Mouse (Mus musculus) layer of hippocampus, postnatal 36 days (tissue): ENCODE results near the gene Ramp2. TPM values are rescaled to one million over a fixed set of nuclear protein-coding genes. Genes with fewer than 3 reads are reported as not detected.

Source experiments
- DNase-seq, 2 experiments: peaks; one replicate each; pipeline ENCODE4 v3.0.0; 2022
- total RNA-seq, 2 experiments: library from RNA; stranded (reverse); gene quantifications; 2 replicates each; pipeline ENCODE4 v1.2.3; 2021

The Ramp2 gene
- total RNA-seq, 2 experiments from 2014 or later, result 63.7 to 68.0 TPM

DNA sequence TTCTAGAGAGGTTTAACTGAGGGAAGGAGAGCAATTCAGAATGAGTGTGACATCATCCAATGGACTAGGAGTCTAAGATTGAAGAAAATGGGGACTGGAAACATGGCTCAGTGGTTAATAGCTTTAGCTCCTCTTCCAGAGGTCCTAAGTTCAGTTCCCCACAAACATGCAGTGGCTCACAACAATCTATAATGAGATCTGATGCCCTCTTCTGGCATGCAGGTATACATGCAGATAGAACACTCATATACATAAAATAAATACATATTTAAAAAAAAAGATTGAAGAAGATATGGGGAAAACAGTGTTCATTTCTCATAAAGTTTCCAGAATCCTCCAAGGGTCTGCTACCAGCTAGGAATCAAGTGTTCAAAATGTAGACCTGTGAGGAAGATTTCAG, 10.4 kb upstream of the Ramp2 start:
- DNase-seq, result no peak

DNA sequence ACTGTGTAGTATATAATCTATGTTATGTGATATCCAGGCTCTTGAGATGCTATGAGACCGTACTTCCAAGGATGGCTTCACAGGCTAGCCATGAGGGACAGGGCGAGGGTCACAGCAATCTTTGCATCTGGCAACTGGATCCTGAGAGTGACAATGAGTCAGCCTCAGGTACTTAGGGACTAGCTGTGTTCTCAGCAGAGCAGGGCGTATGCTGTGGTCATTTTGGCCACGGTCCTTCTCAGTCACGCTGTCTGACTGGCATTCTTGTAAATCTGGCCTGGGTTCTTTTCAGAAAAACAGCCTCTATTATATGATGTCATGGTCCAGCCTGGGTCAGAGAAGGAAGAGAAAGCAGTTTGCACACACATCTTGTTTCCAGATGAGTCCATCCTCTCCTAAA, 9.0 kb upstream of the Ramp2 start:
- no peak for DNase-seq

DNA sequence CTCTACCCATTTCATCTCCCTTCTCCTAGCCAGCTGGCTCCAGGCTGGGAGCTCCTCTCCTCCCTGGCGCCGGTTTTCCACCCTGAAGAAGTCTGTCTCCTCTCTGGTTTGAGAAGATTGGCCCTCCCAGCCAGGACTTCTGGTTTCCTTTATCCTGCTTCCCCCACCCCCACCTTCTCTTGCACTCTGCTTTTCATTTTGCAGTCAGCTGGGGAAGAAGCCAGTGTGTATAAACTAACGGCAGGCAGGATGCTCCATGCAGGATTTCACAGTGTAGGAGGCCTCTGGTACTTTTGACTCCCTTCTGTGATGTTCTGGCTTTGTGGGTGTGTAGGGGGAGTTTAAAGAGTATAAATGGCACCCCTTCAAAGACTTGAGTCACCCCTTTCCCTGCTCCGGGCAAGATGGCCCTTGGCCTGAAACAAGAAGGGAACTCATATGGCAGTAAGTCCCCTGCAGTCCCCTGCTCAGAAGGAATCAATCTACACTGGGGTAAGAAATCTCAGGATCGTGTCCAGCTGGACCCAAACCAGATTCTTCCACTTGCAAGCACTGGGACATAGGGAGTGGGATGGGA, 7.7 kb upstream of the Ramp2 start:
- DNase-seq, result peak; percentile 33 to 55

DNA sequence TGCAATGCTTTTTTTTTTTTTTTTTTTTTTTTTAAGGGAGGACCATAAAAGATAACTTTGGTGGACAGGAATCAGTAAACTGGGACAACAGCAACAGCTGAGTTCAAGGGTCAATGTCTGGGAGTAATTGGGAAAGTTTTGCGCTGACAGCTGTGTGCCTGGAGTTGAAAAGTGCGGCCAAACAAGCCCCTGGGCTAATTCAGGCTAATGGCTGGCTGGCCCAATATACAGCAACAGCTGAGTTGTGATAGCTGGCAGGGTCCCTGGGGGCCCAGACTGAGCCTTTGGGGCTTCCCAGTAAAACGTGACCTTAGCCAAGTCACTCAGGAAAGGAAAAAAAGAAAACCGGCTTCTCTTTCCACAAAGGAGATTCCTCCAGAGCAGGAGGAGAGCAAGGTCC, 757 bp upstream of the Ramp2 start:
- DNase-seq, result no peak

DNA sequence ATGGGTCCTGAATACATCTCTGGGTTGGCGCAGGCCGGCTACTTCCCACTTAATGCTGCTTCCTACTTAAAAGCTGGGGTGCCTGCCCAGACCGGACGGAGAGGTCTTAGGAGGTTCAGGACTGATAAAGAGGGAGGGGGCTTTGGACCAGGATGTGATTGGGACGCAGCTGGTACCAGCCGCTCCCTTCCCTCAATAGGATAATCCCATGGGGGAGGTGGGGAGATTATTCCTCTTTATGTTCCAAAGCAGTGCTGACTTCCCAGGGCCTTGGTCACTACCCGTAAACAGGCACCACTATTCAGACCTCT, 829 bp downstream of the Ramp2 start:
- no peak for DNase-seq

DNA sequence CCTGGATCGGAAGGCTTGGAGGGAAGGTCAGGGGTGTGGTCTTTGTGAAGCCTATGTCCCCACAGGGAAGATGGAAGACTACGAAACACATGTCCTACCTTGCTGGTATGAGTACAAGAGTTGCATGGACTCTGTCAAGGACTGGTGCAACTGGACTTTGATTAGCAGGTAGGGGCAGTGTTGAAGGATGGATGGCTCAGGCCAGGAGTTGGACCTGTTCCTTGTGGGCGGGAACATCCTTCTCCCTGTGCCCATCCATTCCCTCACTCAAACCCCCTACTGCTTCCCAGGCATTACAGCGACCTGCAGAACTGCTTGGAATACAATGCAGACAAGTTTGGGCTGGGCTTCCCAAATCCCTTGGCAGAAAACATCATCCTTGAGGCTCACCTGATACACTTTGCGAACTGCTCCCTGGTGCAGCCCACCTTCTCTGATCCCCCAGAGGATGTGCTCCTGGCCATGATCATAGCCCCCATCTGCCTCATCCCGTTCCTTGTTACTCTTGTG, 1.7 kb downstream of the Ramp2 start:
- DNase-seq, result no peak

DNA sequence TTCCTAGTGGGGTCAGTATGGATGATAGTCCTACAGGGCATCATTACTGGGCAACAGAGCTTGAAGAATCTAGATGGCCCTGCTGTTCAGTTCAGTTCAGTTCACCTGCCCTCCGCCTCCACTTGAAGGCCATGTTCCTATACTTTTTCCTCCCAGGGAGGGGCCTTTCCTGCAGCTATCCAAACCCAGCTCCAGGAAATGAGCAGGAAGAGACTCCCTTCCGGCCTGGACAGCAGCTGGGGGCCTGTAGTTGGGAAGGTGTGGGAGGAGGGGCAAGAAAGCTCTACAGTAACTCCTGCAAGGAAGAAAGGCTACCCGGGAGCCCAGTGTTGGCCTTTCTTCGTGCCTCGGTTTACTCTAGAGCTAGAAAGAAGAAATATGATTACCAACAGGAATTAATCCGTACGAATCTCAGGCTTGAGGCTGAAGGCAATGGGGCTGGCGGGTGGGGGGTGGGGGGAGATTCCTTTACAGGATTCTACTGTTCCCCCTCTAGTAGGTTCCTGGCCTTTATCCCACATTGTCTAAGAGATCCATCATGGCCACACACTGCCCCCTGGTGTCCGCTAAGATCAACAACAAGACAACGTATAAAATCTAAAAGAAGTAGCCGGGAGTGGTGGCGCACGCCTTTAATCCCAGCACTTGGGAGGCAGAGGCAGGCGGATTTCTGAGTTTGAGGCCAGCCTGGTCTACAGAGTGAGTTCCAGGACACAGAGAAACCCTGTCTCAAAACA, 2.6 kb downstream of the Ramp2 start:
- DNase-seq, result peak in 1 of 2 experiments; percentile 62

DNA sequence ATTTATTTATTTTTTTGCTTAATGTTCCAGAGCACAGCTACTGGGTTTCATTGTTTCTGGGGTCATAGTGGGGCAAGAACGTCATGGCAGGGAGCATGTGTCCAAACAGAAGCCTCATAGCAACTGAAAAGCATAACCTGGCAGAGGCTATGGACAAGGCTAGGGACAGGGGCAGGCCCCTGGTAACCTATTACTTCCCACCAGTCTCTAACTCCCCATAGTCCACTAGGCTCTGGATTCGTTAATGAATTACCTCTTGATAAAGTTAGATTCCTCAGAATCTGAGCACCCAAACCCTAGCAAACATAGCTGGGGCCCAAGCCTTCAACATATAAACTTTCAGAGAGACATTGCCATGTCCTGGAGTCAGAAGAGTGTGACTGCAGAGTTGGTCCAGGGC, 5.2 kb downstream of the Ramp2 start:
- no peak for DNase-seq

DNA sequence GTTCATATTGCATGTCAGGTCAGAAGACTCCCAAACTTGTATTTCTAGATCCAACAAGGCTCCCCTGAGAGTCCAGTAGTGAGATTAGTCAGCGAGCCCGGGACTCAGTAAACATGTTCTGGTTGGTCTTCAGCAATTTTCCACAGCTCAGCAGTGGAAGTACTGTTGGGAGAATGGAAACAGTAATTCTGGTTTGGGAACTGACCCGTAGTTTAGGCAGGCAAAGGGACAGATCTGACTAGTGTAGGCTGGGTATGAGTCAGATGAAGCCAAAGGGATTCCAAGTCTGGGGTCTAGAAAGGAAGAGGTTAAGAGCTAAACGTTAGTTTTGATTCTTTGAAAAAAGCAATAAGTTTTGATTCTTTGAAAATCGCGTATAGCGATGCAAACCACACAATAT, 7.1 kb downstream of the Ramp2 start:
- no peak for DNase-seq

DNA sequence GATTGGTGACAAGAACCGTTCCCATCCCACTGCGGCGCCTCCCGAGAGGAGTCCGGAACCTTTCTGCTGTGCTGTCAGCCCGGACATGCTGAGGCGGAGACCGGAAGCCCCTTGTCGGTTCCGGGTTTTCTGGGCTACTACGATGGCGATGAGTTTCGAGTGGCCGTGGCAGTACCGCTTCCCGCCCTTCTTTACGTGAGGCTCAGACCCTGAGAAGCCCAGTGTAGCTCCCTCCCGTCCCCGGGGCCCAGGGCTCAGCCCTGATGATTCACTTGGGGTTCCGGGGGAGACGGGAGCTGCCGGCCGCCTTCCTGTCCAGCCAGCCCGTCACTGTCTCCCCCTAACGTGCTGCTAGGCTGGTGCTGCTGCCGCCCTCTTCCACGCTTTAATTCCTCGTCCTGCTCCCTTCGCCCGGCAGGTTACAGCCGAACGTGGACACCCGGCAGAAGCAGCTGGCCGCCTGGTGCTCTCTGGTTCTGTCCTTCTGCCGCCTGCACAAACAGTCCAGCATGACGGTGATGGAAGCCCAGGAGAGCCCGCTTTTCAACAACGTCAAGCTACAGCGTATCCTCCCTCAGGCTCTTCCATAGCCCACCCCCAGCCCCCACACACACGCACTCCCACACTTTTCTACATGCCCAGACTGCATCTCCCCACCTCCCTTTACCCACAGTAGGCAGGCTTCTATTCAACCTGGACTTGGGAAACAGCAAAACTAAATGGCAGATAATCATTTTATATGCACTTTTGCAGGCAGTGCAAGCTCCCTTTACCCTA, 8.0 kb downstream of the Ramp2 start, which contains the start of gene Vps25:
Vps25 (plus strand) TSS at position 95 of the 777 bp plus-strand sequence.
- peak; percentile 82 to 86 for DNase-seq

DNA sequence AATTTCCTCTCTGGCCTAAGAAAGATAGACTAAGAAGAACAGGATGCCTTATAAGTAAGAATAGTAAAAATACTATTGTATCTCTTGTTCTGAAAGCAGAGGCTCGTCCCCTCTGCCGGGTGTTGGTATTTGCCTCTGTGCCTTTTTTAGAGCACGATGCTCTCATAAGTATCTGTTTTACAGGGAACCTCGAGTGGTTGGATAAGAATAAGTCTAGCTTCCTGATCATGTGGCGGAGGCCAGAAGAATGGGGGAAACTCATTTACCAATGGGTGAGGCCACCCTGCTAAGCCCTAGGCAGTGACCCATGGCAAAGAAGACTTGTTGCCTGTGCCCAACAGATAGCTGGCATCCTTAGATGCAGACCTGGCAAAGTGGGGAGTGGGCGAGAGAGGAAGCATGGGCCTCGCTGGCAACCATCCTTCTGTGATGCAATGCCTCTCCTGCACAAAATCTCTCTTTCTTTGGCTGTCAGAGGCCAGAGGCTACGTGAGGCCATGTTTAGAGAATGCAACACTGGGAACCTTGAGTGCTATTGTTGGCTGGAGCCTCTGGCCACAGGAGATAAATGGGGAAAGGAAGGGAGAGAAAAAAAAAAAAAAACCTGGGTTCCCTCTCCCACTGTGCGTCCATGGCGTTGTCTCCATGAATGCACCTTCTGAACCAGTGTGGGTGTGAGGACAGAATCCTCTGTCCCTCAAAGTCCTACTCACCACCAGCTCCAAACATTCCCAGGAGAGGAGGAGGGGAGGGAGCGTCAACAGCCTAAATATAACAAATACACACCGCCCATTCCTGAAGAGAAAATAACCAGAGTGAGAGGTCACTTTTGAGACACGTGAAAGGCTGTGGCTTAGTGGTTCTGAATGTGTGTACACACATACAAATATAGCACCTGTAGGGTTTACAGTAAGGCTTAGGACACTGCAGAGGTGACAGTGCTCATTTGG, 10.3 kb downstream of the Ramp2 start:
- DNase-seq, result no peak

DNA sequence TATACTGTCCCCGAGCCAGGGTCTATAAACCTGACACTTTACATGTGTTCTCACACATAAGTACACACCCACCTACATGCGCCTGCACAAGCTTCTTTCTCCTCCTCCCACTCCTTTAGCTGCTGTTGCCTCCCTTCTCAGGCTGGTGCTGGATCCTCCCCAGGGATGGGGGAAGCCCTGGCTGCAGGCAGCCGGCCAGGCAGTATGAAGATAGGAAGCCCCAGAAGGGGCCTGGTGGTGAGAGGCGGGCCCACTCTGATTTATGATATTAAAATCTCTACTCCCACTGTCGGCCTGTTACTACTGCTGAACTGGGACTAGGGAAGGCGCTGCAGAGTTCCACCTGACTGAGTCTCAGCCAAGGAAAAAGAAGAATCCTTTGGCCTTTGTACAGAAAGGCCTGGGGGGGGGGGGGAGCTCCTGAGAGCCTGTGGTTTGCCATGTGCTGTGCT, 13.5 kb downstream of the Ramp2 start:
- peak; percentile 64 to 75 for DNase-seq

DNA sequence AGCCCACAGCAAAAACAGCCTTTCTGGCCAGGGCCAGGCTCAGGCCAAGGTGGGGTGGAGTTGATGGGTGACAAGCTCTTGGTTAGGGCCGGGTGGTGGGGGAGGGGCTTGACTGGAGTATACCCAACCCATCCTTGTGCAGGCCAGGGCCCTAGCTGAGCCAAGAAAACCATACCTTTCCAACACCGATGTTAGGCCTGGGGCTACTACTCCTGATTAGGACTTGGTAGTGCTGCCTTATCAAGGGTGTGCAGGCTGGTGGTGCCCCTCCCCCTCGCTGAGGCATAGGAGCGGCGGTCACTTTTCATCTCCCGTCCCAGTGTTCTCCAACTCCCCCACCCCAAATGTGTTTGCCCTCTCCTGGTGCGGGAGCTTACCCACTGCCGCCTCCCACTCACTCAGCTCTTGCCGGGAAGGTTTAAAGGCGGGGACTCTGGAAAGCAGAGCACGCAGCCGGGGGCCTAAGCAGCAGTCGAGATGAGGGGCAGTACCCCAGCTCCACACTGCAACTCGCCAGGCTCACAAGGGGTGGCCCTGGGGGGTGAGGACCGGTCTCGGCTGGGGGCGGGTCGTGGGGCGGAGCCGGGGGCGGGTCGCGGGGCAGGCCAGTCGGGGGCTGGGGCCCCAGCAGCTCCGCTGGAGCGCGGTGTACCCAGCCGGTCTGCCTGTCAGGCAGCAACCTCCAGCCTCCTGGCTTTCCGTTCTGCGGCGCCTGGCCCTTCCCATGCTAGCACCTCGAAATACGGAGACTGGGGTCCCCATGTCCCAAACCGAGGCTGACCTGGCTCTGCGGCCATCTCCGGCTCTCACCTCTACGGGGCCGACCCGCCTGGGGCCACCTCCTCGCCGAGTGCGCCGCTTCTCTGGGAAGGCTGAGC, 14.4 kb downstream of the Ramp2 start, which contains the start of gene Wnk4:
Wnk4 (plus strand) TSS at position 620 of the 878 bp plus-strand sequence.
- no peak for DNase-seq

DNA sequence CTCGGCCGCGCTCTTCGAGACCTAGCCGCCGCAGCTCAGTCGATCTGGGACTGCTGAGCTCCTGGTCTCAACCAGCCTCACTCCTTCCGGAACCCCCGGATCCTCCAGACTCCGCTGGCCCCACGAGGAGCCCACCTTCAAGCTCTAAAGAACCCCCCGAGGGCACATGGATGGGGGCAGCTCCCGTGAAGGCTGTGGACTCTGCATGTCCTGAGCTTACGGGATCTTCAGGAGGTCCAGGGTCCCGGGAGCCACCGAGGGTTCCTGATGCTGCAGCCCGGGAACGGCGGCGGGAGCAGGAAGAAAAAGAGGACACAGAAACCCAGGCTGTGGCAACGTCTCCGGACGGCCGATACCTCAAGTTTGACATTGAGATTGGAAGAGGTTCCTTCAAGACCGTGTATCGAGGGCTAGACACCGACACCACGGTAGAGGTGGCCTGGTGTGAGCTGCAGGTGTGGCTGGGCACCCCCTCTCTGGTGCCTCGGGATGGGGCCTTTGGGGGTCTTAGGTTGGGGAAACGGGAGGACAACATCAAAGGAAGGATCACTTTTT, 15.1 kb downstream of the Ramp2 start:
- no peak for DNase-seq

DNA sequence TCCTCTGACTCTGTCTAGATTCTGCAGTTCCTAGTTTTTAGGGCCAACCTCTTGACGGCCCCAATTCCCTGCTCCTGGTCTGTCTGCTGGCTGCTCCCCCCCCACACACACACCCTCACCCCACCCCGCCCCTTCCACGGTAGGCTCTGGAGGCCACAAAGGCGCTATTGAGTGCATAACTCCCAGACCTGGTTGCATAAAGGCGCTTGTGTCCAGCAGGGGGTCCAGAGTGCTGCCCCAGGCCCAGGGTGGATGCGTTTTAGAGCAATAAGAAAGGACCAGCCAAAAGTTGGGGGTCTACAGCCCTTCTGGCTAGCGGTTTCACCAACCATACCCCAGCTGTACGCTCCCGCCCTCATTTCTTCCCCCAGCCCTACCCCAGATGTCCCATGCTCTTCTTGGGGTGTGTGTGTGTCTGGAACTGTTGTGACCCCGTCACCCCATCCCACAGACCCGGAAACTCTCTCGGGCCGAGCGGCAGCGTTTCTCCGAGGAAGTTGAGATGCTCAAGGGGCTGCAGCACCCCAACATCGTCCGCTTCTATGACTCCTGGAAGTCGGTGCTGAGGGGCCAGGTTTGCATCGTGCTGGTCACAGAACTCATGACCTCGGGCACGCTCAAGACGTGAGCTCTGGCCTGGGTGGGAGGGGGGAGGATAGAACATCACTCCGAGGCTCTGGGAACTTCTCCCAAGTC, 16.6 kb downstream of the Ramp2 start:
- no peak for DNase-seq

DNA sequence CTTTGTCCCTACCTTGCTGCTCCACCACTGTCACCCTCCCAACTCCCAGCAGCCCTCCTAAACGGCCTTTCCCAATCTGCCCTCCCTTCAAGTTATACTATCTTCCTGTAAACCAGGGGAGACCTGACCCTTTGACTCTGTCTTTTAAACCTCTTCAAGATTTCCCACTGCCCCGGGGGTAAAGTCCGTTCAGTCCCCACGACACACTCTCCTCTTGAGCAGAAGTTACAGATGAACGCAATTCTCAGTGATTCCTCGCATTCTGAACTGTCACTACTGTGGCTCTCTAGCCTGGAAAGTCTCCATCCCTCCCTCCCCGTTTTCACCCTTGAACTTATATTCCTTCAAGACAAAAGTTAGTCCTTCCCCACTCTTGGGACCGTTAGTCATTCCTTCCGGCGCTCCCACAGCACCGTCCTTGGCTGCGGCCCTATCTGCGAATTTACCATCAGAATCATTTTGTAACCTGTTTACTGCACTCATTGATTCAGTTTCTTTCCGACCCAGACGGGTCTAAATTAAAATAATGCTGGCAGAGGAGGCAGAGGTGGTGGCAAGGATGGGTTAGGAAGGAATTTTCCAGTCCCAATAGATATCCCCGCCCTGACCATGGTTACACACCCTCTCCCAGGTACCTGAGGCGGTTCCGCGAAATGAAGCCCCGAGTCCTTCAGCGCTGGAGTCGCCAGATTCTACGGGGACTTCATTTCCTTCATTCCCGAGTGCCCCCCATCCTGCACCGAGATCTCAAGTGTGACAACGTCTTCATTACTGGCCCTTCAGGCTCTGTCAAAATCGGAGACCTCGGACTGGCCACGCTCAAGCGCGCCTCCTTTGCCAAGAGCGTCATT, 17.5 kb downstream of the Ramp2 start:
- DNase-seq, result no peak

DNA sequence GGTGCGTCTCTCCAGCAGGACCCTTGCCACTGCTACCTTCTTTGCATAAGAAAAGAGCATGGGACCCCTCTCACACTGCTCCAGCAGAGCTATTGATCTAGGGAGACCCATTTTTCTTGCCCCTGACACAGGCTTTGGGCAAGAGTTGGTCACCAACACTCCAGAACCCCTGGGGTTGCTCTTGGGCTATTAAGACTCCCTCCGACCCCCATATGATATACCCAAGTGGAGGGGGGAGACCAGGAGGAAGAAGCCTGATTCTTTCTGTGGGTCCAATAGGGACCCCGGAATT, 18.1 kb downstream of the Ramp2 start:
- no peak for DNase-seq

DNA sequence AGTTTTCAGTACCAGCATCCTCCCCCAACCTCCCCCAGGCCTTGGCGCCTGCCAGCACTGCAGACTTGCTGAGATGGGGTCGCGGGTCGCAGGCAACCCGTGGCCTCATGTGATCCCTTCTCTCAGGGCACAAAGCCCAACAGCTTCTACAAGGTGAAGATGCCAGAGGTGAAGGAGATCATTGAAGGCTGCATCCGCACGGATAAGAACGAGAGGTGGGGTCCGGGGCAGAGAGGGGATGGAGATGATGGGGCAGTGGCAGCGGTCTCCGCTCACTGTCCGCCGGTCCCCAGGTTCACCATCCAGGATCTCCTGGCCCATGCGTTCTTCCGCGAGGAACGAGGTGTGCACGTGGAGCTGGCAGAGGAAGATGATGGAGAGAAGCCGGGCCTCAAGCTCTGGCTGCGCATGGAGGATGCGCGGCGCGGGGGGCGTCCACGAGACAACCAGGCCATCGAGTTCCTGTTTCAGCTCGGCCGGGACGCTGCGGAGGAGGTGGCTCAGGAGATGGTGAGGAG, 19.2 kb downstream of the Ramp2 start:
- DNase-seq, result no peak

DNA sequence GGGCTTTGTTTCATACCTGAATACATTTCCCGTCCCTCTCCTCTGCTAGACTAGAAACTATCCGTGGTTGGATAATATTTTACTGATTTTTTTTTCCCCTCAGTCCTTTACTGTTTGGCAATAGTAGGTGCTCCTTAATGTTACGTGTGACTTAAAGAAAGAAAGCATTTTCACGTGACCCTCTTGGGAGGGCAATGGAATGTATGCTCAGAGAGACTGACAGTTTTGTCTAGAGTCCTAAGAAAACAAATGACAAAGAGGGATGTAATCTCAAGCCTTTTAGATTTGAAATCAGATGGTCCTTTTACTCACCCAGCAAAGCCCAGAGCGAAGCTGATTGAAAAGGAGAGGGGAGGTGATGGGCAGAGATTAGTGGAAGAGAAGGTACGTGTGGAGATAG, 20.1 kb downstream of the Ramp2 start:
- no peak for DNase-seq
